In genomic region chr11:57532306-57532705, GRCm38 (mm10) we compare ENCODE assay signal across 17 mouse cellular contexts. TPM values are rescaled to one million over a fixed set of nuclear protein-coding genes. Genes with fewer than 3 reads are reported as not detected.
DNase-seq lines count a peak whose midpoint lies in the region; ATAC-seq and TF ChIP-seq lines count a peak whose summit lies in the region.
"Had no signal": no experiment of that assay in that cellular context is flagged by ENCODE, and none has a peak within 500 bp of the region (broad histone marks: within the 10 kb centered on the region; RNA-seq: fewer than 3 reads in every experiment).

No protein-coding gene starts in this region.

- H3K27ac ChIP-seq in hindbrain, embryonic 10.5 days: peak overlapping the region; percentile 83
- no peak overlapping the region for H3K27ac ChIP-seq in hindbrain, embryonic 16.5 days (ENCODE audit: low read depth, low read length)
- peak overlapping the region; percentile 16 for H3K27ac ChIP-seq in forebrain, embryonic 14.5 days (ENCODE audit: low read depth, low read length)
- H3K27ac ChIP-seq in forebrain, postnatal 0 days (ENCODE audit: low read depth, low read length): peak overlapping the region; percentile 79; the same call in 1 of the 2 replicates
- peak overlapping the region; percentile 89 for H3K27ac ChIP-seq in midbrain, embryonic 14.5 days (replicated peaks; ENCODE audit: low read depth, low read length)

- no peak for DNase-seq in hindbrain, embryonic 10.5 days (ENCODE audit: low spot score)
- no peak for DNase-seq in forebrain, embryonic 14.5 days (ENCODE audit: low spot score)
- DNase-seq in forebrain, postnatal 0 days: no peak
- DNase-seq in midbrain, embryonic 14.5 days: no peak
- DNase-seq in left cerebral cortex, postnatal 4 days: no peak
- no peak for DNase-seq in urinary bladder, postnatal 36 days (ENCODE audit: low spot score in 2 of 2)
- DNase-seq: cerebellum, adult 9-11 months; gastrocnemius, postnatal 36 days; heart, postnatal 10 days; kidney, adult 9 months; liver; liver, postnatal 0 days; lung, postnatal 36 days; right cerebral cortex, postnatal 25 days; thymus, postnatal 14 days had no signal

- no peak overlapping the region for H3K4me2 ChIP-seq in hindbrain, embryonic 16.5 days (ENCODE audit: low read length)
- no peak overlapping the region for H3K4me2 ChIP-seq in forebrain, embryonic 14.5 days (ENCODE audit: low read length)
- no peak overlapping the region for H3K4me2 ChIP-seq in forebrain, postnatal 0 days (ENCODE audit: low read depth)
- H3K4me2 ChIP-seq in midbrain, embryonic 14.5 days (ENCODE audit: low read length): no peak overlapping the region

- no peak overlapping the region for H3K4me3 ChIP-seq in hindbrain, embryonic 10.5 days
- no peak overlapping the region for H3K4me3 ChIP-seq in hindbrain, embryonic 16.5 days (ENCODE audit: low read length)
- no peak overlapping the region for H3K4me3 ChIP-seq in forebrain, embryonic 14.5 days (ENCODE audit: low read depth, low read length)
- no peak overlapping the region for H3K4me3 ChIP-seq in forebrain, postnatal 0 days (ENCODE audit: low read depth, low read length)
- no peak overlapping the region for H3K4me3 ChIP-seq in midbrain, embryonic 14.5 days (replicated peaks; ENCODE audit: low read depth, low read length)

- no peak for ATAC-seq in hindbrain, embryonic 16.5 days
- ATAC-seq in forebrain, embryonic 14.5 days: no peak
- no peak for ATAC-seq in forebrain, postnatal 0 days
- no peak for ATAC-seq in midbrain, embryonic 14.5 days (ENCODE audit: low FRiP score, low TSS enrichment)
- ATAC-seq: liver, postnatal 0 days had no signal

- H3K4me1 ChIP-seq in hindbrain, embryonic 10.5 days (replicated peaks): peaks cover 25% of the 10 kb centered on the region
- peaks cover 11% of the 10 kb centered on the region for H3K4me1 ChIP-seq in hindbrain, embryonic 16.5 days (ENCODE audit: control insufficient read depth, insufficient read depth, low read depth, low read length)
- H3K4me1 ChIP-seq in forebrain, embryonic 14.5 days (ENCODE audit: control insufficient read depth, insufficient read depth, low read length): peaks cover 16% of the 10 kb centered on the region
- H3K4me1 ChIP-seq in forebrain, postnatal 0 days (ENCODE audit: insufficient read depth): peaks cover 16% of the 10 kb centered on the region
- H3K4me1 ChIP-seq in midbrain, embryonic 14.5 days (ENCODE audit: control insufficient read depth, insufficient read depth, low read length): peaks cover 17% of the 10 kb centered on the region

- H3K9me3 ChIP-seq in hindbrain, embryonic 10.5 days: no peaks in the 10 kb centered on the region
- H3K9me3 ChIP-seq in hindbrain, embryonic 16.5 days (ENCODE audit: control insufficient read depth, low read length): no peaks in the 10 kb centered on the region
- no peaks in the 10 kb centered on the region for H3K9me3 ChIP-seq in forebrain, embryonic 14.5 days (replicated peaks; ENCODE audit: control insufficient read depth, low read length)
- H3K9me3 ChIP-seq in forebrain, postnatal 0 days (ENCODE audit: low read length): no peaks in the 10 kb centered on the region
- H3K9me3 ChIP-seq in midbrain, embryonic 14.5 days (ENCODE audit: control insufficient read depth, low read length): no peaks in the 10 kb centered on the region
- H3K9me3 ChIP-seq: G1E had no signal

- no peak for TF ChIP-seq CTCF in forebrain, postnatal 0 days (IDR thresholded peaks at IDR 0.05; ENCODE audit: low read depth)

- intact Hi-C loops in left cerebral cortex, postnatal 4 days (cut with DNase I): no loop called here

- H3K36me3 ChIP-seq in hindbrain, embryonic 10.5 days: peaks cover 66% of the 10 kb centered on the region
- peaks cover 11% of the 10 kb centered on the region for H3K36me3 ChIP-seq in hindbrain, embryonic 16.5 days (ENCODE audit: control insufficient read depth, insufficient read depth, low read length)
- H3K36me3 ChIP-seq in forebrain, embryonic 14.5 days (ENCODE audit: control insufficient read depth, insufficient read depth, low read length): peaks cover 25% of the 10 kb centered on the region
- peaks cover 28% of the 10 kb centered on the region for H3K36me3 ChIP-seq in forebrain, postnatal 0 days (ENCODE audit: insufficient read depth)
- H3K36me3 ChIP-seq in midbrain, embryonic 14.5 days (ENCODE audit: control insufficient read depth, insufficient read depth, low read length): peaks cover 44% of the 10 kb centered on the region

- no peak overlapping the region for H3K9ac ChIP-seq in hindbrain, embryonic 16.5 days (ENCODE audit: low read depth, low read length)
- H3K9ac ChIP-seq in forebrain, embryonic 14.5 days (ENCODE audit: low read length): no peak overlapping the region
- no peak overlapping the region for H3K9ac ChIP-seq in forebrain, postnatal 0 days
- no peak overlapping the region for H3K9ac ChIP-seq in midbrain, embryonic 14.5 days (replicated peaks; ENCODE audit: low read length)
- H3K9ac ChIP-seq: liver, postnatal 0 days had no signal

- no peaks in the 10 kb centered on the region for H3K27me3 ChIP-seq in hindbrain, embryonic 10.5 days (ENCODE audit: insufficient read depth, poor library complexity, severe bottlenecking)
- H3K27me3 ChIP-seq in hindbrain, embryonic 16.5 days (replicated peaks; ENCODE audit: control insufficient read depth, insufficient read depth, low read length): no peaks in the 10 kb centered on the region
- no peaks in the 10 kb centered on the region for H3K27me3 ChIP-seq in forebrain, embryonic 14.5 days (replicated peaks; ENCODE audit: control insufficient read depth, insufficient read depth, low read length)
- H3K27me3 ChIP-seq in forebrain, postnatal 0 days (ENCODE audit: insufficient read depth, low read length): no peaks in the 10 kb centered on the region
- no peaks in the 10 kb centered on the region for H3K27me3 ChIP-seq in midbrain, embryonic 14.5 days (ENCODE audit: control insufficient read depth, insufficient read depth, low read length)

- WGBS in hindbrain, embryonic 10.5 days: 92% methylated on average over 4 of the region's 4 CpGs
- WGBS in hindbrain, embryonic 16.5 days: 83% methylated on average over 4 of the region's 4 CpGs
- 86% methylated on average over 4 of the region's 4 CpGs for WGBS in forebrain, embryonic 14.5 days
- WGBS in forebrain, postnatal 0 days: 87% methylated on average over 4 of the region's 4 CpGs
- 87% methylated on average over 4 of the region's 4 CpGs for WGBS in midbrain, embryonic 14.5 days

RNA-seq across cellular contexts. Expression of gene Mfap3, which starts 13.8 kb away (rescaled TPM):
- 49.5 and 50.1 TPM in 2 replicates for polyA plus RNA-seq in hindbrain, embryonic 10.5 days (2016; fragmentation: Nextera tagmentation; extraction: Ambion mirVana)
- polyA plus RNA-seq in hindbrain, embryonic 16.5 days (2015; fragmentation: Nextera tagmentation; extraction: Ambion mirVana): 55.8 and 61.4 TPM in 2 replicates
- 68.3 and 71.4 TPM in 2 replicates for polyA plus RNA-seq in forebrain, embryonic 14.5 days (2014; fragmentation: Nextera tagmentation; extraction: Ambion mirVana)
- 40.7 and 49.9 TPM in 2 replicates for total RNA-seq in forebrain, postnatal 0 days (2014; rRNA removed)
- polyA plus RNA-seq in forebrain, postnatal 0 days (2015; fragmentation: Nextera tagmentation; extraction: Ambion mirVana): 33.2 and 52.9 TPM in 2 replicates
- polyA plus RNA-seq in midbrain, embryonic 14.5 days (2014; fragmentation: Nextera tagmentation; extraction: Ambion mirVana): 53.4 and 68.1 TPM in 2 replicates
- 10 to 100 TPM; 41.1 to 44.3 TPM for total RNA-seq in left cerebral cortex, postnatal 4 days (2021)

RNA-seq across cellular contexts. Expression of gene Fam114a2, which starts 13.9 kb away (rescaled TPM):
- 70.3 and 70.5 TPM in 2 replicates for polyA plus RNA-seq in hindbrain, embryonic 10.5 days (2016; fragmentation: Nextera tagmentation; extraction: Ambion mirVana)
- polyA plus RNA-seq in hindbrain, embryonic 16.5 days (2015; fragmentation: Nextera tagmentation; extraction: Ambion mirVana): 76.3 and 77.0 TPM in 2 replicates
- 73.6 and 76.3 TPM in 2 replicates for polyA plus RNA-seq in forebrain, embryonic 14.5 days (2014; fragmentation: Nextera tagmentation; extraction: Ambion mirVana)
- total RNA-seq in forebrain, postnatal 0 days (2014; rRNA removed): 43.6 and 43.7 TPM in 2 replicates
- 51.0 and 61.0 TPM in 2 replicates for polyA plus RNA-seq in forebrain, postnatal 0 days (2015; fragmentation: Nextera tagmentation; extraction: Ambion mirVana)
- polyA plus RNA-seq in midbrain, embryonic 14.5 days (2014; fragmentation: Nextera tagmentation; extraction: Ambion mirVana): 62.4 and 70.0 TPM in 2 replicates
- 10 to 100 TPM; 38.7 to 38.9 TPM for total RNA-seq in left cerebral cortex, postnatal 4 days (2021)
